Mouse (Mus musculus) cortical plate, adult 2 months (tissue): Measurements from ENCODE around the gene Wdr83os.

Experiments used
- CTCF ChIP-seq: fragments of 200-500 bp; IDR thresholded peaks from 2 replicates; pipeline ENCODE4 v1.5.1; 2011; ENCODE audit warnings: mild to moderate bottlenecking, control low read depth, low read length; ENCODE audit not compliant: insufficient read depth; ENCODE audit errors: extremely low read depth
- POLR2A ChIP-seq: fragments of 200-500 bp; IDR thresholded peaks from 2 replicates; pipeline ENCODE4 v1.6.1; 2011; ENCODE audit warnings: mild to moderate bottlenecking, low read length, control low read depth; ENCODE audit not compliant: insufficient read depth; ENCODE audit errors: extremely low read depth

DNA sequence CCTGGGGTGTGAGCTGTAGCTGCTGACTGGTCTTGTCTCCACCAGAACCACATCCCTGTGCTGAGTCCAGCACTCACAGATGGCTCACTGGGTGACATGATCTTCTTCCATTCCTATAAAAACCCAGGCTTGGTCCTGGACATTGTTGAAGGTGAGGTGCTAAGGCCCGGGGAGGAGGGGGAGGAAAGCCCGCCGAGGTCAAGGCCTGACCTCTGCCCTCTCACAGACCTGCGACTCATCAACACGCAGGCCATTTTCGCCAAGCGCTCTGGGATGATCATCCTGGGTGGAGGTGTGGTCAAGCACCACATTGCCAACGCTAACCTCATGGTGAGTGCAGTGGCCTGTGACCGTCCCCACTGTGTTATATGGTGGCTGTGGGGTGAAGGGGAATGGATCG lies 6.4 kb upstream of the Wdr83os start:
- TF ChIP-seq CTCF (no peak), POLR2A (peak; percentile 23; the same call in 1 of the 2 replicates)
